Mouse (Mus musculus) limb, embryonic 15.5 days (tissue): ENCODE results near the gene Ireb2. TPM values are rescaled to one million over a fixed set of nuclear protein-coding genes. Genes with fewer than 3 reads are reported as not detected.
"Not testable (repeated sequence)": the region's sequence is repeated elsewhere in the genome, so short reads cannot be mapped to it uniquely, and the experiment has no call there.

Experiments used
- ATAC-seq: fragments of 200-750 bp; cut with Nextera tagmentation; 2 replicates; pipeline ENCODE4 v1.8.0; 2017; ENCODE audit warnings: low read depth, moderate TSS enrichment; ENCODE audit not compliant: insufficient number of reproducible peaks, low FRiP score, low TSS enrichment
- H3K27ac ChIP-seq: fragments of 300-500 bp; sonication (generic); 2 replicates; pipeline ENCODE4 v1.5.1; 2015; ENCODE audit warnings: moderate library complexity, mild to moderate bottlenecking, inconsistent platforms
- H3K27me3 ChIP-seq: fragments of 300-500 bp; sonication (generic); 2 replicates; pipeline ENCODE4 v1.6.1; 2015; ENCODE audit warnings: inconsistent platforms
- H3K36me3 ChIP-seq: fragments of 300-500 bp; sonication (generic); 2 replicates; pipeline ENCODE4 v1.6.1; 2015; ENCODE audit warnings: inconsistent platforms
- H3K4me1 ChIP-seq: fragments of 300-500 bp; sonication (generic); 2 replicates; pipeline ENCODE4 v1.6.1; 2015; ENCODE audit warnings: inconsistent platforms
- H3K4me2 ChIP-seq: fragments of 300-500 bp; sonication (generic); 2 replicates; pipeline ENCODE4 v1.6.1; 2015; ENCODE audit warnings: mild to moderate bottlenecking, inconsistent platforms
- H3K4me3 ChIP-seq: fragments of 300-500 bp; sonication (generic); 2 replicates; pipeline ENCODE4 v1.5.1; 2015; ENCODE audit warnings: mild to moderate bottlenecking, inconsistent platforms
- H3K9ac ChIP-seq: fragments of 300-500 bp; sonication (generic); 2 replicates; pipeline ENCODE4 v1.6.1; 2015; ENCODE audit warnings: inconsistent platforms
- H3K9me3 ChIP-seq: fragments of 300-500 bp; sonication (generic); 2 replicates; pipeline ENCODE4 v1.6.1; 2016; ENCODE audit warnings: inconsistent platforms
- WGBS: fragments of 180-500 bp; shearing (Covaris S2); methylation state at CpG from one replicate; pipeline ENCODE4 v1.1.7; 2015; 5-methylcytosine and 5-hydroxymethylcytosine counted together
- polyA plus RNA-seq: library from polyadenylated mRNA; unstranded; fragments of >200 nt; fragmentation: Nextera tagmentation; extraction: Ambion mirVana; gene quantifications from 2 replicates; pipeline ENCODE4 v1.2.1, GENCODE M21; 2015

Gene Ireb2
- polyA plus RNA-seq, 1 experiment from 2014 or later: 26.6 TPM

- H3K4me1 ChIP-seq: peaks cover 14% of the 10 kb centered on the region
- peak overlapping the region; percentile 85 for H3K4me3 ChIP-seq
- not testable (repeated sequence) for H3K27me3 ChIP-seq, H3K9me3 ChIP-seq, ATAC-seq
- peak overlapping the region; percentile 53 for H3K4me2 ChIP-seq
- H3K27ac ChIP-seq: peak overlapping the region; percentile 93
- peaks cover 28% of the 10 kb centered on the region for H3K36me3 ChIP-seq
- WGBS: 40% methylated on average over 8 of the region's 8 CpGs
- H3K9ac ChIP-seq: 0 out of 2 replicates have a peak overlapping the region, but pooled peaks have one; percentile 20
Measured at GRCm38 (mm10) chr9:54950162-54950561, 86.6 kb downstream of the Ireb2 start.

GRCm38 (mm10) chr9:54950575-54951321 lies 87.2 kb downstream of the Ireb2 start, which contains the start of the genes Psma4 and AY074887:
Gene Psma4, plus strand, starts transcription at chr9:54950790.
Gene AY074887, minus strand, starts transcription at chr9:54950998.
- Histone ChIP-seq H3K36me3 (peaks cover 34% of the 10 kb centered on the region), H3K4me2 (peak within 1 kb of the TSS; percentile 53), H3K27me3 (no peaks in the 10 kb centered on the region), H3K9me3 (no peaks in the 10 kb centered on the region), H3K4me1 (peaks cover 14% of the 10 kb centered on the region), H3K27ac (peak within 1 kb of the TSS; percentile 93), H3K4me3 (peak within 1 kb of the TSS; percentile 85), H3K9ac (peak within 1 kb of the TSS; percentile 91)
- under 1% methylated on average over 65 of the region's 65 CpGs for WGBS
- peak; percentile 100 for ATAC-seq

- Histone ChIP-seq H3K27ac (no peak overlapping the region), H3K9ac (no peak overlapping the region), H3K4me1 (no peaks in the 10 kb centered on the region), H3K27me3 (no peaks in the 10 kb centered on the region), H3K36me3 (peaks cover 34% of the 10 kb centered on the region), H3K4me3 (no peak overlapping the region), H3K9me3 (no peaks in the 10 kb centered on the region), H3K4me2 (no peak overlapping the region)
- no peak for ATAC-seq
- 89% methylated on average over 4 of the region's 4 CpGs for WGBS
Measured at GRCm38 (mm10) chr9:54961059-54961458, 97.5 kb downstream of the Ireb2 start.

Other genes with a start within 250 kb of the Ireb2 start
- 5.3 and 6.0 TPM in 2 replicates for gene Acsbg1, start 201.9 kb upstream of the Ireb2 start, polyA plus RNA-seq
- 10.1 and 14.8 TPM in 2 replicates for gene Dnaja4, start 164.9 kb upstream of the Ireb2 start, polyA plus RNA-seq
- 150 and 151 TPM in 2 replicates for gene Wdr61, start 129.3 kb upstream of the Ireb2 start, polyA plus RNA-seq
- gene Crabp1, start 99.0 kb upstream of the Ireb2 start, polyA plus RNA-seq: 582 and 638 TPM in 2 replicates
- gene Hykk, start 53.5 kb downstream of the Ireb2 start, polyA plus RNA-seq: 4.3 and 5.0 TPM in 2 replicates
- gene Psma4, start 87.0 kb downstream of the Ireb2 start, polyA plus RNA-seq: 289 and 291 TPM in 2 replicates
- 0.79 and 1.00 TPM in 2 replicates for gene AY074887, start 87.2 kb downstream of the Ireb2 start, polyA plus RNA-seq
- 1.2 and 1.8 TPM in 2 replicates for gene Chrna5, start 117.1 kb downstream of the Ireb2 start, polyA plus RNA-seq
- 0.13 TPM in 1 of 2 replicates, not detected in the other for gene Chrna3, start 162.8 kb downstream of the Ireb2 start, polyA plus RNA-seq
- 0.17 and 0.33 TPM in 2 replicates for gene Chrnb4, start 185.0 kb downstream of the Ireb2 start, polyA plus RNA-seq